Mouse (Mus musculus): ENCODE measurements around the gene Cmah.

The Cmah gene

DNA sequence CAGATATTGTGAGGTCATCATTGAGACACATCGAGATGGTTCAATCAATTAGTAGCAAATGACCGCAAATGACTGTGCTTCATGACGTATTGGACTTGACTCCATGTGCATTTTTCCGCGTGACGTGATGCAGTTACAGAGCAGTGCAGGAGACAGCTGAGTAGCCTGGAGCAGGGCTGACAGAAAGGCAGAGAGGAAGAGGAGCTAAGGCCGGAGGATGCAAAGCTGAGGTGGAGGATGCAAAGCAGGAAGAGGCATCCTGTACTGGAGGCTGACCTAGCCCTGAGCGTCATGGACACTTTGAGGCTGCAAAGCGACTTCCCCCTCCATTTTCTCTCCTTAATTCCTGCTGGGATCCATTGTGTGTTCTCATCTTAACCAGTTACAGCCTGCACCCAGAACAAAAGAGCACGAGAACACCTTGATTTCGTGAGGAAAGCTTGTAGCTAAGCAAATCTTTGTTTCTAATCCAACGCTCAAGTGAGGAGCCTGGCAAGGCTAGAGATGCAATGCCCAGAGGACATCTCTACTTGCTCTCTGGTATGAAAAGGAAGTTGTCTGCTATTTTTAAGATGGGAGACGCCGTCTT, 184.8 kb downstream of the Cmah start:
- no peak for DNase-seq (ENCODE audit: low read depth, low spot score)

DNA sequence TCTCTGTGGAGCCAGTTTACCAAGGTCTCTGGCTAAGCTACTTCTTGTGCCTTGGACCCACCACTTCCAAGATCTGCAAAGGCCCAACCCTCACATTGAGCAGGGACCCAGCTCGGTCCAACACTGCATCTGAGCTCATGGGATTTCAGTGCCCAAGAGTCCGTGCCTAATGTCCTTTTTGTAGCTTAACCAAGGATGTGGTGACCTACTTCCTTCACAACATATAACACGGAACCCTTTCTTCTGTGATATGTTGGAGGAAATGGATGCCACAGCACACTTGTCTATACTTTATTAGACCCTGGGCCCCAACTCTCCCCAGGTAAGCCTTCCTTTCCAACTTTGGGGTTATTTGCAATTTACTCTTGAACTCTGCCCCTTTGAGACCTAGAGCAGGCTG, 186.5 kb downstream of the Cmah start:
- no peak for DNase-seq (ENCODE audit: low read depth, low spot score)

DNA sequence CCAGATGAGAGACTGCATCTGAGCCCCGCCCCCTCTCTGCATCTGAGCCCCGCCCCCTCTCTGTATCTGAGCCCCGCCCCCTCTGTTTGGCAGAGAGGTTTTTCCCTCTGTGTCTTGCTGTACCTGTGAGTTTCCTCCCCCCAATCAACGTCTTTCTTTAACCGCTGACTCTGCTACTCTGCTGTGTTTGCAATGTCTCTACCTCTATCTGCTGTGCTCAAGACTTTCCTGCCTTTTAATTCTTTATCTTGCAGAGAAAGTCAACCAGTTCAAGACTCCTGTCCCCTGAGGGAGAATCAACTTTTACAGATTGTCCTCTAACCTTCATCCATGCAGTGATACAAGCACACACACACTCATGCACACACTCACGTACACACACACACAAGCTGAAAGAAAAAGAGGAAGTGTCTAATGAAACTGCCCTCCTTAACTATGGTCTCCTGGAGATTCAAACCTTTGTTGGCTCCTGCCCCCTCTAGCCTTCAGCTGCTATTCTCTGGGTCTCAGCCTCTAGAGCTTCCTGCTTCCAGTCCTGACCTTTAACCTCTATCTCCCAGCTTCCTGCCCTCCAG, 188.0 kb downstream of the Cmah start:
- no peak for DNase-seq (ENCODE audit: low read depth, low spot score)

DNA sequence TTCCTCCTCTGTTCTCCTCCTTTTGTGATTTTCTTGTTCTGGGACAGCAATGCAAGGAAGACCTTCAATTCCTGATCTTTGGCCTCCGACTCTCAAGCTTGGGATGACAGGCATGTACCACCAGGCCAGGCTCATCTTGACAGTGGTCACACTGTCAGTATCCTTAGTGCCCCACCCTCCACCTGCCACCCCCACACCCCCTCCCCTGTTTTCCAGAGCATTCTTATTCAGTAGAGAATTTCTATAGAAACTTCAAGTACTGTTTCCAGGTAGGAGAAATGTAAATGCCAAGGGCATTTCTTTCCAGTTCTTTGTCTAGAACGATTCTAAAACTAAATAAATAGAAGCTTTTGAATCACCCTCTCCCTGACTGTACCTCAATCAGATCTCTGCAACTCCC, 190.6 kb downstream of the Cmah start:
- no peak for DNase-seq (ENCODE audit: low read depth, low spot score)

DNA sequence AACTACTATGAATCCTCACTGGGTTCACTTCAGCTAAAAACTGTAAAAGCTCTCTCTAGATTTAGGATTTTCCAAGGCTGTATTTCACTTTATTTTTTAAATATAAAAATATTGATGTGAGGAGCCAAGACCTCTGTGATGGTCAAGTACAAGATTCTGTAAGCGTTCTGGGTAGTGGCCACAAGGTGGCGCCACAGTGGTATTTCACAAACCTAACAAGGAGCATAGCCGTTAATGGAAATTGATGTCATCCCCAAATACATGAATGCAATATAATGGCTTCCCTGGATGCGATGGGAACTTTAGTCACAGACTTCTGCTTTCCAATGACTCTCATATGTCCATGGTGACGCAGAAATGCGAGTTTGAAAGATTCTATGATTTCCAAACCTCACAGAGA, 191.7 kb downstream of the Cmah start:
- peak; percentile 42 for DNase-seq (ENCODE audit: low read depth, low spot score)

DNA sequence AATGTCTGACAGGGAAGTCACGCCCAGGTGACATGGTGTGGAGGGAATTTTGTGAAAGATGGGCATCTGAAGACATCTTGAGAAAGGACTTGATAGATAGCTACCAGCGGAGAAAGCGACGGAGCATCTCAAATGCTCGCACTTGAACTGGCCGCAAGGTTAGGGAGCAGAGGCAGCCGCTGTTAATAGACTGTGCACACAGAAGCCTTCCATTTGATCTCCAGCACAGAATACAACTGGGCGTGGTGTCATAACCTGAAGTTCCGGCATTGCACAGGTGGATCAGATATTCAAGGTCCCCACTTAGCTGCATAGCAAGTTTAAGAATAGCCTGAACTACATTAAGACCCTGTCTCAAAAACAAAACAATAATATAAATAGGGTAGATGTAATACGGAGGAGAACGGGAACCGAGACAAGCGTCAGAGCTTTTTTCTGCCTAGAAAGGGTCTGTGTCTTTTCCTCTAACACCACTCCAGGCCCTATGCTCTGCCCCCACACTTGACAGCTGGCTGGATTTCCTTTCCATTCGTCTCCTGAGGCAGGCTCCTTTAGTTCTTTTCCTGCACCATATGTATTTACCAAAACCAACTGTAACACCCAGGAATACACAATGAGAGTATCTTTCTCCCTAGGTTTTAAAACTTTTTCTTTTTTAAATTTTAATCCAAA, 192.9 kb downstream of the Cmah start:
- DNase-seq (ENCODE audit: low read depth, low spot score) = no peak

DNA sequence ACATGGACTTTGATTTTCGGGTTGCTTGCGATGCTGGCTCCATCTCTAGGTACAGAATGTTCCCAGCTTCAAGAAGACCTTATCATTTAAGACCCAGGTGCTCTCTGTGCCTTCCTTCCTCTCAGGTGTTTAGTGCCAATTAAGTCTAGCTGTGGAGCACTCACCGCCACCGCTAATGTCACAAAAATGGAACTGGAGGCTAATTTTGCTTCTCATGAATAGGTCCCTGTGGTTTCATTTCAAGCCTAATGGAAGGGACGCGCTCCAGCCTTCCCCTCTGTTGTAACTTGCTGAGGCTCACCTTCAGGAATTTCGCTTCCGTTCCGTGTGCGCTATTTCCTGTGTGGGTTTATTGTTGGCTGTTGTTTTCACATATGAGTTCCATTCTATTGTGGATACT, 193.6 kb downstream of the Cmah start:
- DNase-seq (ENCODE audit: low read depth, low spot score) = no peak

DNA sequence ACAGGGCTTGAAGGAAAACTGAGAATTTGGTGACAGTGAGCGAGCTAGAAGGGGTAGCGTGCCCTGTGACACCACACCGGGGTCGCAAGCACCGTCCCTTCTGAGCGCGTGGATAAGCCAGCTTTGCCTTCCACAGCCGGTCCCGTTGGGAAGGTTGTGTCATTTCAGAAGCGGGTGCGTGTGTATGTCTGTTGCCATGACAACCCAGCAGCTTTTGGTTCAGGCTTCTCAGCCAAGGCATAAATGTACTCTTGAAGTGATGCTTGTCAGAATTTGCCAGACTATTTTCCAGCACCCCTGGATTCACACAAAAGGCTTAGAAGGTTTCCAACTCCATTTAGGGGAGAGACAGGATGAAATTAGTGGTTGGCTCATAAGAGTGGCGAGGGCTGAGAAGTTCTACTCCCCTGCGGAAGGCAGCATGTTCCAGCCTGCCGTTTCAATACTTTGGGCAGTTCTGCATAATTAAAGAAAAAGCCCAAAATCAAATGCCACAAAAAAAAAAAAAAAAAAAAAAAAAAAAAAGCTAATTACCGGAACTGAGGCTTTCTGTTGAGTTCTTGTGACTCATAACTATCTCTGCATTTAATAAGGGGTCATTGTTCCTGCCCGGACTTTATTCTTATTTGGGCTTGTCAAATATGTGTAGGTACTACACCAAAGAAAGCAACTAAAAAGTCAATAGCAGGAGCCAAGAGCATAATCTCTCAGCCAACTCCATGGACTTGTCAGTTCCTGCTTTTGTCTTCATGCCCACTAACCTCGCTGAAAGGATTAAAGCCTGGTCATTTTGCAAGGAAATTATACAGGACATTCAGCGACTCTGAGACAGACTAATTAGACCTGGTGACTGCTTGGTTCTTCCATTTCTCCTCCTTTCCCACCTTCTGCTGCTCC, 194.5 kb downstream of the Cmah start:
- DNase-seq (ENCODE audit: low read depth, low spot score) = peak; percentile 70

DNA sequence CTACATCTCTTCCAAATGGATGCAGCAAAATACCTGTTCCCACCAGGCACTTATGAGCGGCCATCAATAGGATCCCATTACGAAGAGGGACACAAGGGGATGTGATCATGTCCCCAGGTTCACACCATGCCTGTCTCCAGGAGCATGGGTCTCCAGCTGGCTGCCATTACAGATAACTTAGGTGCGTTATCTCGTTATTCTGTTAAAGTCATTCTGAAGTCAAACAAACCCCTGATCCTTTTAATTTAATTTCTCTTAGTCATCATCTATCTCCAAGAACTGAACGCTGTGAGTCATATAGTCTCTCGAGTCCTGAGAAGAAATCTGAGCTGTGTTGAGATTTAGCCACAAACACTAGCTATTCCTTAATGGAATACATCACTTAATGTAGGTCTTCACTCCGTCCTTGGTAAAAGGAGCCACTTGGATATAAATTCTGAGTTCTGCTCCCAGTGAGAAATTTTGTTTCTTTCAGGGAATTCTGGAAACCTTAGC, 195.2 kb downstream of the Cmah start:
- no peak for DNase-seq (ENCODE audit: low read depth, low spot score)

DNA sequence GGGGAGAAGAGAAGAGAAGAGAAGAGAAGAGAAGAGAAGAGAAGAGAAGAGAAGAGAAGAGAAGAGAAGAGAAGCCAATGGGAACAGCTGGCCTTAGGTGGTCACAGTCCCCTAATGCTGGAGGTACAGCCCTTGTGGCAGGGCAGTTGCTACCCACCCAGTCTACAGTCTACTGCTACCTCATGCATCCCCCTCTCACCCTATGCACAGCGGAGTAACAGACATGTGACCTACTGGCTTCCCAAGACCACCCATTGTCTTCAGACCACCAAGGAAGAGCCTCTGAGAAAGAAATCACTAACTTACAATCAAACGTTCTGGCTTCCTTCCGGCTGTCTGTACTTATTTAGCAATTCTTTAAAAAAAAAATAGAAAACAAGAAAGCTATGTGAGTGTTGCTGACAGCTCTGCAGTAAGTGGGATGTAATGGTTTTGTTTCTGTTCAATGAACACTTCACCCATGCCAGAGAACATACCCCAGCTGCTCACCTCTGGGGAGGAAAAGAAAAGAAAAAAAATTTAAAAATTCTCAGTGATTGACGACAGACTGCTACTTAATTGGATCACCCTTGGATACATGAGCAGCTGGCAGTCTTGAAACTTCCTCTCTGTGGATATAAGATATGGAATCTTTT, 196.5 kb downstream of the Cmah start:
- DNase-seq (ENCODE audit: low read depth, low spot score) = no peak

DNA sequence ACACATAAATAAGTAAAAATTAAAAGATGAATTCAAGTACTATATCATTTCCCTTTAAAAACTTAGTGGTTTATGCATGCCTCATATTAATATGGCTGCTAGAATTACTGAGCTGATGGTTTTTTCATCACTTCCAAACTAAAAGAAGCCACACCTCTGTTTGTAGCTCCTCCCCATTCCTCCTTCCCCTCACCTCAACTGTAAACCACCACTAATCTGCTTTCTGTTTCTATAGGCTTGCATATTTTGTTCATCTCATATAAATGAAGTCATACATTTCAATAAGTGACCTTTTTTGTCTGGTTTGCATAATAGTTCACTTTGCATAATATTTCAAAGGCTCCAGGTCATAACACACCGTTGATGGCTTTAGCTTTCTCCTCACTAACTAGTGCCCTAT, 197.3 kb downstream of the Cmah start:
- no peak for DNase-seq (ENCODE audit: low read depth, low spot score)

DNA sequence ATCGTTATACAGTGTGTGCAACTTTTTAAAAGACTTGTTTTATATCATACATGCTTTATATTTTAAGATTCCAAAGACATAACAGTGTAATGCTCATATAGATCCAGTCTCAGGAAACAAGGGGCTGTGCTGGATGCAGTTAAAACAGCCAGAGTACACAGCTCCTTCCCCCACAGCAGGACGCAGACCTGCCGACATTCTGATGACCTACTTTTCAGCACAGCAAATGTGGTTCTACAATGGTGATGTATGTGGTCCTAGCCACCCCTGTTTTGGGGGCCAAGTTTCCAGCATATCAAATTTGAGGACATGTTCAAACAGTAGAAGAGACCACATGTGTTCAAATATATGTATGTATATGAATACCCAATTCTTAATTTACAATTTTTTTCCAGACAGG, 198.3 kb downstream of the Cmah start:
- DNase-seq (ENCODE audit: low read depth, low spot score) = no peak

DNA sequence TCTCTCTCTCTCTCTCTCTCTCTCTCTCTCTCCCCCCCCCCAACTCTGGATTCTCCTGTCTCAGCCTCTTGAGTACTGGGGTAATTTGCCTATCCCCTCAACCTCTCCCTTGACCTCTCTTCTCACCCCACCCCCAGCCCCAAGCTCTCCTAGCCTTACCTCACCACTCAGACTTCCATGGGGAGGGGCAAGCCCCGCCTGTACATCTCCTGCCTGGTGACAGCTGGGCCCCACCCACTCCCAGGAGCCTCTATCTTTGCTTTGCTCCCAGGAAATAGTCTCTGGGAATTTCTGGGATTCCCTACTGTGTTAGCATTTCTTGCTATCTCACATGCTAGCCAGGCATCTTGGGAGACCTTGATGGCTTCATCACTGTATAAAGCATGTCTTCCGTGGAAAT, 199.7 kb downstream of the Cmah start:
- DNase-seq (ENCODE audit: low read depth, low spot score) = no peak
